Mouse (Mus musculus) stomach, embryonic 15.5 days (tissue): ENCODE data around the gene Sfxn5. TPM values are rescaled to one million over a fixed set of nuclear protein-coding genes. Genes with fewer than 3 reads are reported as not detected.

Experiments used
- ATAC-seq: fragments of 200-750 bp; cut with Nextera tagmentation; 2 replicates; pipeline ENCODE4 v1.8.0; 2017; ENCODE audit warnings: low read depth, moderate number of reproducible peaks, moderate TSS enrichment; ENCODE audit not compliant: insufficient read depth, low FRiP score
- H3K27ac ChIP-seq: fragments of 300-500 bp; sonication (generic); 2 replicates; pipeline ENCODE4 v1.5.1; 2015; ENCODE audit warnings: mild to moderate bottlenecking, inconsistent platforms
- H3K27me3 ChIP-seq: fragments of 300-500 bp; sonication (generic); replicated peaks from 2 replicates; pipeline ENCODE4 v1.6.1; 2015; ENCODE audit warnings: inconsistent platforms
- H3K36me3 ChIP-seq: fragments of 300-500 bp; sonication (generic); 2 replicates; pipeline ENCODE4 v1.6.1; 2015; ENCODE audit warnings: inconsistent platforms
- H3K4me1 ChIP-seq: fragments of 300-500 bp; sonication (generic); 2 replicates; pipeline ENCODE4 v1.6.1; 2015; ENCODE audit warnings: inconsistent platforms
- H3K4me2 ChIP-seq: fragments of 300-500 bp; sonication (generic); 2 replicates; pipeline ENCODE4 v1.6.1; 2015; ENCODE audit warnings: mild to moderate bottlenecking, inconsistent platforms
- H3K4me3 ChIP-seq: fragments of 300-500 bp; sonication (generic); replicated peaks from 2 replicates; pipeline ENCODE4 v1.5.1; 2015; ENCODE audit warnings: inconsistent platforms
- H3K9ac ChIP-seq: fragments of 300-500 bp; sonication (generic); 2 replicates; pipeline ENCODE4 v1.6.1; 2015; ENCODE audit warnings: inconsistent platforms
- H3K9me3 ChIP-seq: fragments of 300-500 bp; sonication (generic); 2 replicates; pipeline ENCODE4 v1.6.1; 2016; ENCODE audit warnings: inconsistent platforms
- WGBS: fragments of 180-500 bp; shearing (Covaris S2); methylation state at CpG from one replicate; pipeline ENCODE4 v1.1.7; 2015; 5-methylcytosine and 5-hydroxymethylcytosine counted together
- polyA plus RNA-seq: library from polyadenylated mRNA; unstranded; fragments of >200 nt; fragmentation: Nextera tagmentation; extraction: Ambion mirVana; gene quantifications from 2 replicates; pipeline ENCODE4 v1.2.1, GENCODE M21; 2015

The Sfxn5 gene
- polyA plus RNA-seq, 1 experiment from 2014 or later = 11.5 TPM

GRCm38 (mm10) chr6:85295384-85296167 lies 37.6 kb downstream of the Sfxn5 start:
- peak; percentile 33; the same call in 1 of the 2 replicates for ATAC-seq
- Histone ChIP-seq H3K4me2 (no peak overlapping the region), H3K4me3 (no peak overlapping the region), H3K9me3 (no peaks in the 10 kb centered on the region), H3K9ac (no peak overlapping the region), H3K4me1 (peaks cover 7% of the 10 kb centered on the region), H3K36me3 (no peaks in the 10 kb centered on the region), H3K27me3 (no peaks in the 10 kb centered on the region), H3K27ac (peak overlapping the region; percentile 44; the same call in 1 of the 2 replicates)
- 69% methylated on average over 7 of the region's 7 CpGs for WGBS

- no peak for ATAC-seq
- no peaks in the 10 kb centered on the region for H3K9me3 ChIP-seq
- no peak overlapping the region for H3K27ac ChIP-seq
- no peak overlapping the region for H3K4me2 ChIP-seq
- peaks cover 7% of the 10 kb centered on the region for H3K4me1 ChIP-seq
- no peak overlapping the region for H3K4me3 ChIP-seq
- H3K36me3 ChIP-seq = no peaks in the 10 kb centered on the region
- H3K9ac ChIP-seq = no peak overlapping the region
- 67% methylated on average over 5 of the region's 5 CpGs for WGBS
- no peaks in the 10 kb centered on the region for H3K27me3 ChIP-seq
These were observed 39.2 kb downstream of the Sfxn5 start for GRCm38 (mm10) chr6:85294004-85294379.

- Histone ChIP-seq H3K4me1 (peaks cover 7% of the 10 kb centered on the region), H3K27ac (no peak overlapping the region), H3K4me2 (no peak overlapping the region), H3K36me3 (no peaks in the 10 kb centered on the region), H3K9ac (no peak overlapping the region), H3K9me3 (no peaks in the 10 kb centered on the region), H3K27me3 (no peaks in the 10 kb centered on the region), H3K4me3 (no peak overlapping the region)
- WGBS = 54% methylated on average over 10 of the region's 10 CpGs
- no peak; the same call in none of the 2 replicates for ATAC-seq
These were observed 39.8 kb downstream of the Sfxn5 start for GRCm38 (mm10) chr6:85293255-85294003.

DNA sequence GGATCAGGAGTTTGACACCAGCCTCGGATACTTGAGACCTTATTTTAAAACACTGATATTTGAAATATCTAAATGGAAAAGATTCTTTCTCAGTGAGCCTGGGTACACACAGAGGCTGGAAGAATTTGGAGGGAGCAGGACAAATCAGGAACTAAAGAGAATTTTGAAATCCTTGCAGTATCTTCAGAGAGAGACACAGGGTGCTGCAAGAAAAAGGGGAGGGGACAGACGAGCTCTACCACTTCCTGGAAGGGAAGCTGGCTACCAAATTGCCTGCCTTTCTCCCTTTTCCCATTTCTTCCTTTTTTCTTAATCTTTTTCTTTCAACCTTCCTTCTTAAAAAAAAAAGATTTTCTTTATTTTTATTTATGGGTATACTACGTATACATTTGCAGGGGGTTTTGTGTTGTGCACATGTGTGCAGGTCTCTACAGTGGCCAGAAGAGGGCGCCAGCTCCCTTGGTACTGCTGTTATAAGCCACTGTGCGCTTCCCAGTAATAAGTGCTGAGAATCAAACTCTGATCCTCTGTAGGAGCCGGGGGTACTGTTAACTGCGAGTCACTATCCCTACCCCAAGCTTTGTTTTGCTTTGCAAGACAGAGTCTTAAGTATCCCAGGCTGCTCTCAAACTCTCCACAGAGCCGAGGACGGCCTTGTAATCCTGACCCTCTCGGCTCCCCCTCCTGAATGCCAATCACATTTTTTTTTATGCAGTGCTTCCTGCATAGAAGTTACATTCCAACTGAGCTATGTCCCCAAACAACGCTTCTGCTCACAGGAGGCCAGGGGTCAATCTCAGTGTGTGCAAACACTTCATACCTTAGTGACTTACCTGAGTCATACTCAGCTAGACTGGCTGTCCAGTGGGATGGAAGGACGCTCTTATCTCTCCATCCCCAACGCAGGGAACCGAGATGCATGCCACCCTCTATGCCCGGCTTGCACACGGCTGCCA lies 42.1 kb downstream of the Sfxn5 start:
- H3K27me3 ChIP-seq = no peaks in the 10 kb centered on the region
- H3K27ac ChIP-seq = no peak overlapping the region
- H3K4me3 ChIP-seq = no peak overlapping the region
- ATAC-seq = no peak
- H3K4me1 ChIP-seq = peaks cover 7% of the 10 kb centered on the region
- H3K9me3 ChIP-seq = no peaks in the 10 kb centered on the region
- H3K36me3 ChIP-seq = no peaks in the 10 kb centered on the region
- 81% methylated on average over 16 of the region's 16 CpGs for WGBS
- no peak overlapping the region for H3K9ac ChIP-seq
- no peak overlapping the region for H3K4me2 ChIP-seq

GRCm38 (mm10) chr6:85288193-85288857 lies 44.9 kb downstream of the Sfxn5 start:
- H3K36me3 ChIP-seq = no peaks in the 10 kb centered on the region
- no peak for ATAC-seq

DNA sequence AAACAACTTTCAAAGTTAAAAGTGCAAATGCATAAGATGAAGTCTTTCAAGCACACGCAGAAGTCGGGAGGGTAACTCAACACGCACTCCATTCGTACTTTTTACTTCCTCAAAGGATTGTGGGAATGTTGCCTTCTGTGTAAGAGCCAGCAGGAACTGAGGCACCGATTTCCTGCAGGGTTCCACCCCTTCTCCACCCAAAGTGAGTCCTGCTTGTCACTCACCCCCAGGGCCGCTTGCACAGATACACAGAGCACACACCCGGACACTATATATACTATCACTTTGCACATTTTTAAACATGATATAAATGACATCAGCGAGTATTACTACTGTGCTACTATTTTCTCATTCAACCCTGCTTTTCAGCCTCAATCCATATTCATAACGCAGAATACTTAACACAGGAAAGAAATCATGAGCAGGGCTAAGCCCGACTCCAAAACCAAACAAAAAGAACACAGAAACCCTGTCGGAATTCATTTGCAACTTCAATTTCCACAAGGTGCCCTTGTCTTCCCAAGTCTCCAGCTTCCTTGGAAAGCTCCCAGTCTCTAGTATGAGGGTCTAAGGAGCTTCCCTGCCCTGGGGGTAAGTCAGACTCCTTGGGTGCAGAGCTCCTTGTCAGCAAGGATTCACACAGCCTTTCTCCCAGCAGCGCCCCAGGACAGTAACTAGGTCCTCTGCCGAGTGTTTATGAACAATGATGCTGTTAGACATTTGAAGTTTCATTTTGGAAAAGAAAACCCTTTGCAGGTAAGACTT lies 46.8 kb downstream of the Sfxn5 start:
- Histone ChIP-seq H3K4me1 (no peaks in the 10 kb centered on the region), H3K9ac (no peak overlapping the region), H3K4me3 (no peak overlapping the region), H3K4me2 (no peak overlapping the region), H3K27me3 (no peaks in the 10 kb centered on the region), H3K27ac (no peak overlapping the region), H3K36me3 (no peaks in the 10 kb centered on the region), H3K9me3 (no peaks in the 10 kb centered on the region)
- 79% methylated on average over 13 of the region's 13 CpGs for WGBS
- no peak for ATAC-seq

More at GRCm38 (mm10) chr6:85288193-85288857, 44.9 kb downstream of the Sfxn5 start:
- Histone ChIP-seq H3K27me3 (no peaks in the 10 kb centered on the region), H3K4me1 (no peaks in the 10 kb centered on the region), H3K4me3 (no peak overlapping the region), H3K4me2 (no peak overlapping the region), H3K9ac (no peak overlapping the region), H3K9me3 (no peaks in the 10 kb centered on the region), H3K27ac (no peak overlapping the region)
- WGBS = 61% methylated on average over 4 of the region's 4 CpGs

- Histone ChIP-seq H3K4me3 (no peak overlapping the region), H3K27ac (no peak overlapping the region), H3K9ac (no peak overlapping the region), H3K36me3 (no peaks in the 10 kb centered on the region), H3K27me3 (no peaks in the 10 kb centered on the region), H3K4me1 (no peaks in the 10 kb centered on the region), H3K9me3 (no peaks in the 10 kb centered on the region), H3K4me2 (no peak overlapping the region)
- 78% methylated on average over 14 of the region's 14 CpGs for WGBS
- no peak for ATAC-seq
These were observed 52.4 kb downstream of the Sfxn5 start for GRCm38 (mm10) chr6:85280871-85281270.

GRCm38 (mm10) chr6:85276571-85276970 lies 56.7 kb downstream of the Sfxn5 start:
- Histone ChIP-seq H3K4me2 (no peak overlapping the region), H3K4me1 (no peaks in the 10 kb centered on the region), H3K9ac (no peak overlapping the region), H3K4me3 (no peak overlapping the region), H3K9me3 (no peaks in the 10 kb centered on the region), H3K27me3 (no peaks in the 10 kb centered on the region), H3K36me3 (no peaks in the 10 kb centered on the region), H3K27ac (no peak overlapping the region)
- ATAC-seq = no peak
- WGBS = 74% methylated on average over 8 of the region's 8 CpGs

DNA sequence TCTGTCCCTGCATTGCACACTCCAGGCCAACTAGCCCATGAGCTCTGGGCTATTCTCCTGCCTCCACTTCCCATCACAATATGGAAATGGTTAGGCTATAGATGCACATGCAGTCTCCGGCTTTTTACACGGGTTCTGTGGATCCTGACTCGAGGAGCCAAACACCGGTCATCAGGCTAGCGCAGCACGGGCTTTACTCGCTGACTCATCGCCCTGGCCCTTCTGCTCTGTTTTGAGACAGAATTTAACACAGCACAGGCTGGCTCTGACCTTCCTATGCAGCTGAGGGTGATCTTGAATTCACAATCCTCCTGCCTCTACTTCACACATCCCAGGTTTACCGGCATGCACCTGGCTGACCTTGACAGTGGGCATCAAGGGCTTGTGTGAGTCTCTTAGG lies 60.8 kb downstream of the Sfxn5 start:
- H3K27me3 ChIP-seq = no peaks in the 10 kb centered on the region
- 70% methylated on average over 9 of the region's 9 CpGs for WGBS
- no peak overlapping the region for H3K4me3 ChIP-seq
- H3K9me3 ChIP-seq = no peaks in the 10 kb centered on the region
- H3K36me3 ChIP-seq = no peaks in the 10 kb centered on the region
- H3K4me1 ChIP-seq = no peaks in the 10 kb centered on the region
- no peak overlapping the region for H3K27ac ChIP-seq
- H3K4me2 ChIP-seq = no peak overlapping the region
- ATAC-seq = no peak
- H3K9ac ChIP-seq = no peak overlapping the region

GRCm38 (mm10) chr6:85266060-85266459 lies 67.2 kb downstream of the Sfxn5 start:
- H3K9ac ChIP-seq = no peak overlapping the region
- H3K27me3 ChIP-seq = no peaks in the 10 kb centered on the region
- H3K27ac ChIP-seq = no peak overlapping the region
- no peak overlapping the region for H3K4me3 ChIP-seq
- H3K4me1 ChIP-seq = 0 out of 2 replicates have a peak, but pooled peaks cover 2% of the 10 kb centered on the region
- no peaks in the 10 kb centered on the region for H3K36me3 ChIP-seq
- H3K4me2 ChIP-seq = no peak overlapping the region
- H3K9me3 ChIP-seq = no peaks in the 10 kb centered on the region
- WGBS = 61% methylated on average over 6 of the region's 6 CpGs
- no peak for ATAC-seq
